Mouse (Mus musculus) heart, adult 2 months (tissue): ENCODE data around the gene Pawr. TPM values are rescaled to one million over a fixed set of nuclear protein-coding genes. Genes with fewer than 3 reads are reported as not detected.

Experiments
- DNase-seq, 2 experiments: peaks; one replicate each; pipeline ENCODE4 v3.0.0; 2021
- H3K27ac ChIP-seq: fragments of 200-600 bp; 2 replicates; pipeline ENCODE4 v1.8.1; 2022
- H3K27me3 ChIP-seq: fragments of 200-500 bp; 2 replicates; pipeline ENCODE4 v1.6.1; 2012; ENCODE audit warnings: mild to moderate bottlenecking, low read length, inconsistent platforms, mixed read lengths; ENCODE audit not compliant: control insufficient read depth, insufficient read depth
- H3K36me3 ChIP-seq: fragments of 200-500 bp; 2 replicates; pipeline ENCODE4 v1.6.1; 2012; ENCODE audit warnings: low read length, inconsistent platforms; ENCODE audit not compliant: control insufficient read depth, insufficient read depth
- H3K4me1 ChIP-seq: fragments of 200-500 bp; 2 replicates; pipeline ENCODE4 v1.6.1; 2011; ENCODE audit warnings: low read length; ENCODE audit not compliant: control insufficient read depth, insufficient read depth
- H3K4me3 ChIP-seq: fragments of 200-600 bp; 2 replicates; pipeline ENCODE4 v1.8.1; 2022
- H3K79me2 ChIP-seq: fragments of 200-500 bp; replicated peaks from 2 replicates; pipeline ENCODE4 v1.6.1; 2012; ENCODE audit warnings: mild to moderate bottlenecking, inconsistent platforms, low read length, moderate library complexity, mixed read lengths; ENCODE audit not compliant: control insufficient read depth, insufficient read depth
- H3K9ac ChIP-seq: fragments of 200-500 bp; 2 replicates; pipeline ENCODE4 v1.6.1; 2012; ENCODE audit warnings: low read depth, mild to moderate bottlenecking, control low read depth, inconsistent platforms, low read length, mixed read lengths
- CTCF ChIP-seq: fragments of 200-600 bp; IDR thresholded peaks from 2 replicates; pipeline ENCODE4 v1.8.1; 2022; ENCODE audit warnings: antibody characterized with exemption, mild to moderate bottlenecking, moderate library complexity
- EP300 ChIP-seq: fragments of 200-500 bp; IDR thresholded peaks from 2 replicates; pipeline ENCODE4 v1.6.1; 2011; ENCODE audit warnings: low read depth, low read length, control low read depth; ENCODE audit not compliant: insufficient read depth
- POLR2A ChIP-seq: fragments of 200-500 bp; IDR thresholded peaks from 2 replicates; pipeline ENCODE4 v1.6.1; 2011; ENCODE audit warnings: mild to moderate bottlenecking, low read depth, low read length, control low read depth; ENCODE audit not compliant: insufficient read depth
- WGBS: fragments of 180-500 bp; shearing (Covaris S2); methylation state at CpG from one replicate; pipeline ENCODE4 v1.1.7; 2018; 5-methylcytosine and 5-hydroxymethylcytosine counted together
- intact Hi-C: fragments of 180-260 bp; cut with DNase I; formaldehyde crosslinking; loops from one replicate; pipeline ENCODE4 v1.15.1; 2025
- polyA plus RNA-seq: library from polyadenylated mRNA; depleted of rRNA; stranded (reverse); fragments of >200 nt; gene quantifications from 2 replicates; pipeline ENCODE4 v1.2.3, GENCODE M21; 2012
- total RNA-seq, 2 experiments: library from RNA; stranded (reverse); gene quantifications; 2 replicates each; pipeline ENCODE4 v1.2.3; 2021

Pawr gene
- total and polyA plus RNA-seq, 3 experiments, result 2.0 to 3.5 (median 2.5) TPM

DNA sequence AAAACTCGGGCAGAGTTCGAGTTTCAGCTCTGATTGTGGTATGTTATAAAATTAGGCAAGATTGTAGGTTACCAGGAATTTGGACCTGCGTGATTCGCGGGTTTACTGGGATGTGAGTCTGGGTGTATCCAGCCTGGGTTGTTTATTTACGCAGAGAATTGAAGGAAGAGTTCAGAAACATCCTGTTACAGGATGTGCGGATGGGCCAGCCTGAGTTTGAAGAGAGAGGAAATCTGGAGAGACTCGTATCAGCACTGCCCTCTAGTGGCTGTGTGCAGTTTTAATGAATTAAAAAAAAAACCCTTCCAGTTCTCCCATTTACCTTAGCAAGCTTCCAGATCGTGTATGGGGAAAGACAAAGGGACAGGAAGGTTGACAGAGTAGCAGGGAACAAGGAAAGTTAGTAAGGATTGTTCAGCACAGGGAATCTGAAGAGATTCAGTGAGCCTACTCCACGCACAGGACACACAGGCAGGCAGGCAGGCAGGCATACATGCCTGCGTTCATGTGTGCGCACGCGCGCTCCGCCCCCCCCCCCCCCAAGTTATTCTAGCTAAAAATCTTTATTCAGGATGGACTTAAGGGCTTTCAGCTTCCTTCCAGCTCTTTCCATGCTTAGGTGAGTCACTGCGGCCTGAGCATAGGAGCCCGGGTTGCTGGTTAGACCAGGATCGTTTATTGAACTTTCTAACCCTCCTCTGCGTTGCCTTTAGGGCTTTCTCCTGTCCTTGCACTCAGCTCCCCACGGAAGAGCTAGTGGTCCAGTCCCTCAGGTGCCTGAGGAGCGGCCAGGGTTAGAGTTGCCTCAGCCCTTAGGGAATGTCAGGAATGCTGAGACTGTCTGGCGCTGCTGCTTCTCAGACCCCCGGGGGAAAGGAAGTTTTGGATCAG, 114.4 kb downstream of the Pawr start:
- DNase-seq, result peak; percentile 60 to 73
- peak; percentile 65; the same call in 1 of the 2 replicates for TF ChIP-seq POLR2A
- peak; percentile 86 for TF ChIP-seq CTCF
- peak; percentile 57; the same call in 1 of the 2 replicates for TF ChIP-seq EP300
- peak overlapping the region; percentile 83 for H3K27ac ChIP-seq
- no peaks in the 10 kb centered on the region for H3K79me2 ChIP-seq
- WGBS, result 3% methylated on average over 24 of the region's 24 CpGs
- H3K9ac ChIP-seq, result peak overlapping the region; percentile 68
- H3K4me3 ChIP-seq, result peak overlapping the region; percentile 33
- no peaks in the 10 kb centered on the region; the same call in 1 of the 2 replicates for H3K36me3 ChIP-seq
- intact Hi-C loops, result loop anchor here (1.0 to 10.0 kb wide), 6 partner anchors 91 to 589 kb away; partner anchors contain the start of genes Pawr and Ppp1r12a
- peaks cover 5% of the 10 kb centered on the region for H3K4me1 ChIP-seq
- no peaks in the 10 kb centered on the region for H3K27me3 ChIP-seq

DNA sequence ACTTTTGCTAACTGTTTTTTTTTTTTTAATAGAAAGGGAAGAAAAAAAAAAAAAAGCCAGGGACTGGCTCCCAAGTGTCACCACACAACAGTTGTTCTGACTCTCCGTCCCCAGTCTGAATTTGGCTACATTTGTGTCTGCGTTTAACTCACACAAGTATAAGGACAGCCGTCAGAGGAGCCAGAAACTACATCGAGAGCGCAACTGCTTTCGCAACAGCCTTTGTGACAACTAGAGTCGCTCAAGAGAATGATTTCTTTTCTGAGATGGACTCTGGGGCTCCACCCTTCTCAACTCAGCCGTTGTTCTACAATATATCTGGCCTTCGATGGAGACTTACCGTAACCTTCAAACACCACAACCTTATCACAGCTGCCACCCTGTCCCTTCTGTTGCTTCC, 115.3 kb downstream of the Pawr start:
- no peak for DNase-seq
- Histone ChIP-seq H3K4me3 (no peak overlapping the region), H3K9ac (no peak overlapping the region), H3K27ac (no peak overlapping the region; the same call in 1 of the 2 replicates), H3K27me3 (no peaks in the 10 kb centered on the region), H3K36me3 (no peaks in the 10 kb centered on the region; the same call in 1 of the 2 replicates), H3K79me2 (no peaks in the 10 kb centered on the region), H3K4me1 (peaks cover 5% of the 10 kb centered on the region)
- WGBS, result 57% methylated on average over 10 of the region's 10 CpGs
- TF ChIP-seq EP300 (no peak), POLR2A (no peak), CTCF (no peak)
- intact Hi-C loops, result loop anchor here (2.0 to 10.0 kb wide), 5 partner anchors 90 to 590 kb away; partner anchors contain the start of genes Pawr and Ppp1r12a

DNA sequence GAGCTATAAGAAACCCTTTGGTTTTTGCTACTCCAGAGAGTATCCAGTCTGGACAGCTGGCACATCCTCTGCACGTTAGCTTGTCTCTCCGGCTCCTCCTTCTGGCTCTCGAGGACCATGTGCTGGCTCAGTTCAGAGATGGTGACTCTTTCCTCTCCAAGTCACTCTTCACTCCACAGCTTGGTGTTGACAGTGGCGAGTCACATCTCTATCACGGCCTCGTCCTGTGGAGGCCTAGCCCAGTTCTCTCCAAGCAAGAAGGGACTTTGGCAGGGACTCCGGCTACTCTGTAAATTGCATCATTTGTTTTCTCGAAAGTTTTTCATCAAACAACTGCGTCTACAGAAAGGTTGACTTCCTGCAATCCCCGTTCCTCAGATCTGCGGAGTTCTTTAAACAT, 116.5 kb downstream of the Pawr start:
- Histone ChIP-seq H3K4me1 (peaks cover 5% of the 10 kb centered on the region), H3K27me3 (no peaks in the 10 kb centered on the region), H3K79me2 (no peaks in the 10 kb centered on the region), H3K36me3 (no peaks in the 10 kb centered on the region; the same call in 1 of the 2 replicates), H3K27ac (no peak overlapping the region), H3K9ac (no peak overlapping the region), H3K4me3 (no peak overlapping the region)
- DNase-seq, result peak in 1 of 2 experiments; percentile 10
- TF ChIP-seq CTCF, result no peak
- no peak for TF ChIP-seq POLR2A
- no peak for TF ChIP-seq EP300
- intact Hi-C loops, result loop anchor here (5.0 to 10.0 kb wide), 4 partner anchors 89 to 591 kb away; partner anchors contain the start of gene Ppp1r12a
- 58% methylated on average over 11 of the region's 11 CpGs for WGBS

DNA sequence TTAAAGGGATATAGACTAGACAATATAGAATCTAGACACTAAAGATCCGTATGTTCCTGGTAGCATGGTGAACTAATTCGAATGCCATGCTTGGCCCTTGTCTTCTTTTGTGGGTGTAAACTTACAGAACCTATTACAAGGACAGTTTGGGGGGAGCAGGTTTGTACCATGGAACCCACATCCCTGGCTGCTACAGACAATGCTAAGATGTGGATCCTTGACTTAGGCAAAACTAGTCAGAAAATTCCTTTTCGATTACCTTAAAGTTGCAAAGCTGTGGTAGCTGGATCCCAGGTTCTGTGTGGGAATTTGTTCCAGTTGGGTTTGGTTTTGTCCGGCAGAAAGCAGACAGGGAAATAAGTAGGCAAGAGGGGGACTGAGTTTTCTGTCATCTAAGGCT, 118.5 kb downstream of the Pawr start:
- H3K27me3 ChIP-seq, result no peaks in the 10 kb centered on the region
- 91% methylated on average over 4 of the region's 4 CpGs for WGBS
- no peak for DNase-seq
- H3K4me3 ChIP-seq, result no peak overlapping the region
- peaks cover 4% of the 10 kb centered on the region for H3K4me1 ChIP-seq
- intact Hi-C loops, result no loop called here
- TF ChIP-seq EP300 (no peak), CTCF (no peak), POLR2A (no peak)
- no peak overlapping the region for H3K9ac ChIP-seq
- no peaks in the 10 kb centered on the region for H3K36me3 ChIP-seq
- no peak overlapping the region for H3K27ac ChIP-seq
- no peaks in the 10 kb centered on the region for H3K79me2 ChIP-seq

DNA sequence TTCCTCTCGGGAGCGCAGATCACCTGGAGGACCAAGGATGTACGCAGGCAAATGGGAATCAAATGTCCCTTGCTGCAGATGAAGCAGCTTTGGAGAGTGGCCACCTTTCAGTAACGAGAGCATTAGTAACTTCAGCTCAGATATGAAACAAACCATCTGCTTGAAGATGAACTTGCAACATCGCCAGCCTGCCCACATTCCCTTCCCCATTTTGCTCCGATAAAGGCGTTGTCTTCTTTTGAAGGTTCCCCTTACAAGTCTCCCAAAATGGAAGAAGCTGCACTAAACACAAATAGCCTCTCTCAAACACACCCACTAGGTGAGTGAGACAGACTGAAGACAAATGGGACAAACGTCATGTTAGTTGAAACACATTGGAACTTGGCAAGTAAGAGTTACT, 119.6 kb downstream of the Pawr start:
- intact Hi-C loops, result no loop called here
- H3K79me2 ChIP-seq, result no peaks in the 10 kb centered on the region
- TF ChIP-seq CTCF, result no peak
- TF ChIP-seq EP300, result no peak
- TF ChIP-seq POLR2A, result no peak
- WGBS, result 83% methylated on average over 8 of the region's 8 CpGs
- H3K9ac ChIP-seq, result no peak overlapping the region
- peaks cover 1% of the 10 kb centered on the region; the same call in 1 of the 2 replicates for H3K4me1 ChIP-seq
- H3K4me3 ChIP-seq, result no peak overlapping the region
- H3K27me3 ChIP-seq, result no peaks in the 10 kb centered on the region
- H3K36me3 ChIP-seq, result no peaks in the 10 kb centered on the region
- DNase-seq, result no peak
- H3K27ac ChIP-seq, result no peak overlapping the region

DNA sequence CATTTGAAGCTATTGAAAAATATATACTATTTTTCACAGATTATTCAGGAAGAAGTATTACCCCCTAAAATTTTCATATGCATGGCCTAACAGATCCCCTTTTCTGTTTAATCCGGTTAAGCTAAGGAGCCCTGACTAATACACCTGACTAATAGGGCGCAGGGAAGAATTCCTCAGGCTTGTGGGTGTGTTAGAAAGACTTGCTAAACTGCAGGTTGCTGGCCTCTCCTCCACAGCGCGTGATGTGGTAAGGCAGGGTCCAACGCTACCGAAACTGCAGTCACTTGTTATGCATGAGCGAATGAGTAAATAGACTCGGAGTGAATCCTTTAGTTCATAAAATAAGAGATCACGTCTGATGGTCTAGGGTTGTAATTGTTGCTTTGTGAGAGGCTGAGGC, 120.5 kb downstream of the Pawr start:
- no peaks in the 10 kb centered on the region for H3K36me3 ChIP-seq
- no peaks in the 10 kb centered on the region for H3K27me3 ChIP-seq
- no peak overlapping the region for H3K4me3 ChIP-seq
- no peak for DNase-seq
- no peak for TF ChIP-seq EP300
- no peak for TF ChIP-seq CTCF
- TF ChIP-seq POLR2A, result no peak
- WGBS, result 94% methylated on average over 9 of the region's 9 CpGs
- H3K4me1 ChIP-seq, result no peaks in the 10 kb centered on the region
- H3K79me2 ChIP-seq, result no peaks in the 10 kb centered on the region
- intact Hi-C loops, result no loop called here
- no peak overlapping the region for H3K9ac ChIP-seq
- no peak overlapping the region for H3K27ac ChIP-seq
